Mouse (Mus musculus) limb, embryonic 11.5 days (tissue): ENCODE results near the gene Zswim8. TPM values are rescaled to one million over a fixed set of nuclear protein-coding genes. Genes with fewer than 3 reads are reported as not detected.

Source experiments
- ATAC-seq: fragments of 200-750 bp; cut with Nextera tagmentation; 2 replicates; pipeline ENCODE4 v1.8.0; 2017; ENCODE audit warnings: low read depth; ENCODE audit not compliant: insufficient number of reproducible peaks, low FRiP score, low TSS enrichment
- DNase-seq: peaks from one replicate; pipeline ENCODE4 v3.0.0-alpha.2; 2015; ENCODE audit warnings: low spot score
- H3K27ac ChIP-seq: fragments of 300-500 bp; sonication (generic); replicated peaks from 2 replicates; pipeline ENCODE4 v1.5.1; 2014; ENCODE audit warnings: low read depth, mild to moderate bottlenecking, low read length
- H3K27me3 ChIP-seq: fragments of 300-500 bp; sonication (generic); 2 replicates; pipeline ENCODE4 v1.6.1; 2014; ENCODE audit warnings: mild to moderate bottlenecking, low read length, mixed read lengths; ENCODE audit not compliant: control insufficient read depth, insufficient read depth
- H3K36me3 ChIP-seq: fragments of 300-500 bp; sonication (generic); 2 replicates; pipeline ENCODE4 v1.6.1; 2014; ENCODE audit warnings: mild to moderate bottlenecking, low read length, moderate library complexity, mixed read lengths; ENCODE audit not compliant: control insufficient read depth, insufficient read depth
- H3K4me1 ChIP-seq: fragments of 300-500 bp; sonication (generic); 2 replicates; pipeline ENCODE4 v1.6.1; 2014; ENCODE audit warnings: low read length, mixed read lengths; ENCODE audit not compliant: control insufficient read depth, insufficient read depth
- H3K4me2 ChIP-seq: fragments of 300-500 bp; sonication (generic); 2 replicates; pipeline ENCODE4 v1.6.1; 2014; ENCODE audit warnings: low read depth, mild to moderate bottlenecking, moderate library complexity; ENCODE audit not compliant: severe bottlenecking
- H3K4me3 ChIP-seq: fragments of 300-500 bp; sonication (generic); 2 replicates; pipeline ENCODE4 v1.5.1; 2014; ENCODE audit warnings: low read depth, low read length
- H3K9ac ChIP-seq: fragments of 300-500 bp; sonication (generic); 2 replicates; pipeline ENCODE4 v1.6.1; 2014; ENCODE audit warnings: mild to moderate bottlenecking, low read length
- H3K9me3 ChIP-seq: fragments of 300-500 bp; sonication (generic); 2 replicates; pipeline ENCODE4 v1.6.1; 2016; ENCODE audit warnings: low read length; ENCODE audit not compliant: control insufficient read depth
- WGBS: fragments of 180-500 bp; shearing (Covaris S2); extraction: QIAGEN DNeasy Blood & Tissue Kit; methylation state at CpG from one replicate; pipeline ENCODE4 v1.1.7; 2014; 5-methylcytosine and 5-hydroxymethylcytosine counted together
- polyA plus RNA-seq: library from polyadenylated mRNA; unstranded; fragments of >200 nt; fragmentation: Nextera tagmentation; extraction: Ambion mirVana; gene quantifications from 2 replicates; pipeline ENCODE4 v1.2.1, GENCODE M21; 2014

The Zswim8 gene
- polyA plus RNA-seq, 1 experiment from 2014 or later: 28.0 TPM

GRCm38 (mm10) chr14:20758768-20759435 is 51.5 kb downstream of the Zswim8 start:
- no peak overlapping the region for H3K4me2 ChIP-seq
- H3K9me3 ChIP-seq: no peaks in the 10 kb centered on the region
- ATAC-seq (no peak), DNase-seq (no peak)
- no peaks in the 10 kb centered on the region for H3K27me3 ChIP-seq
- WGBS: 74% methylated on average over 8 of the region's 8 CpGs
- H3K4me3 ChIP-seq: no peak overlapping the region
- no peak overlapping the region for H3K27ac ChIP-seq
- H3K9ac ChIP-seq: no peak overlapping the region
- peaks cover 38% of the 10 kb centered on the region for H3K36me3 ChIP-seq
- no peaks in the 10 kb centered on the region for H3K4me1 ChIP-seq

GRCm38 (mm10) chr14:20764942-20765341 is 57.6 kb downstream of the Zswim8 start:
- DNase-seq (no peak), ATAC-seq (no peak)
- H3K36me3 ChIP-seq: peaks cover 18% of the 10 kb centered on the region; the same call in 1 of the 2 replicates
- H3K9ac ChIP-seq: no peak overlapping the region
- H3K27ac ChIP-seq: no peak overlapping the region
- WGBS: 90% methylated on average over 5 of the region's 5 CpGs
- no peaks in the 10 kb centered on the region for H3K27me3 ChIP-seq
- H3K4me3 ChIP-seq: no peak overlapping the region
- H3K4me1 ChIP-seq: no peaks in the 10 kb centered on the region
- H3K4me2 ChIP-seq: no peak overlapping the region
- no peaks in the 10 kb centered on the region for H3K9me3 ChIP-seq

DNA sequence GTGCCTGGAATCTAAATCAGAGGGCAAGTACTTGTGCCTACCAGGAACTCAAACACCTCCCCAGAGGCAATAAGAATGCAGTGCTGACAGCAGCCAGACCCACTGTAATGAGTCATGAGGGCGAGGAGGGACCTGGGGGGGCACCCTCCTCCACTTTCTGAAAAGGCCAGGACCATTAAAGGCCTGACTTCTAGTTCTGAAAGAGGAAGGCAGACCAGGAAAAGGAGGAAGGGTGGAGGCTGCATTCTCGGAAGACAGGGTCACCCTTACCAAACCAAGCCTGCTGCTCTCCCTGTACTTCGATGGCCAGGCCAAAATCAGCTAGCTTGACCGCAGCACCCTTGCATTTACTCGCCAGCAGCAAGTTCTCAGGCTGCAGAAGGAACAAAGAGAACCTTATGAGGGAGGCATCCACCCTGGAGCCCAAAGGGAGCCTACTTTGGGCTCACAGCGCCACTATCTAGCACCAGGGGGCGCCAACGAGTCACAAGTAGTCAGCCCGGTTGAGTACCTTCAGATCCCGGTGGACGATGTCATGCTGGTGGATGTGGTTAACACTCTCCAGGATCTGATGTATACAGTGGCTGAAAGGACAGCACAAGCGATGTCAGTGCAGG is 58.4 kb downstream of the Zswim8 start:
- DNase-seq (peak; percentile 90), ATAC-seq (0 out of 2 replicates have a peak, but pooled peaks have one; percentile 26)
- 27% methylated on average over 12 of the region's 12 CpGs for WGBS
- H3K4me1 ChIP-seq: no peaks in the 10 kb centered on the region
- H3K9me3 ChIP-seq: no peaks in the 10 kb centered on the region
- no peak overlapping the region for H3K4me2 ChIP-seq
- H3K9ac ChIP-seq: no peak overlapping the region
- H3K27me3 ChIP-seq: no peaks in the 10 kb centered on the region
- 0 out of 2 replicates have a peak overlapping the region, but pooled peaks have one; percentile 1 for H3K27ac ChIP-seq
- no peak overlapping the region for H3K4me3 ChIP-seq
- H3K36me3 ChIP-seq: peaks cover 14% of the 10 kb centered on the region; the same call in 1 of the 2 replicates

GRCm38 (mm10) chr14:20767936-20768335 is 60.6 kb downstream of the Zswim8 start:
- ATAC-seq: no peak
- H3K27ac ChIP-seq: no peak overlapping the region
- 92% methylated on average over 7 of the region's 7 CpGs for WGBS
- H3K9ac ChIP-seq: no peak overlapping the region
- H3K27me3 ChIP-seq: no peaks in the 10 kb centered on the region
- DNase-seq: no peak
- H3K4me3 ChIP-seq: no peak overlapping the region
- peaks cover 10% of the 10 kb centered on the region; the same call in 1 of the 2 replicates for H3K36me3 ChIP-seq
- H3K4me2 ChIP-seq: no peak overlapping the region
- no peaks in the 10 kb centered on the region for H3K9me3 ChIP-seq
- H3K4me1 ChIP-seq: no peaks in the 10 kb centered on the region

- ATAC-seq: no peak
- H3K4me3 ChIP-seq: no peak overlapping the region
- no peak overlapping the region for H3K4me2 ChIP-seq
- no peak overlapping the region for H3K9ac ChIP-seq
- WGBS: 80% methylated on average over 5 of the region's 5 CpGs
- DNase-seq: no peak
- H3K27me3 ChIP-seq: no peaks in the 10 kb centered on the region
- H3K4me1 ChIP-seq: no peaks in the 10 kb centered on the region
- H3K36me3 ChIP-seq: peaks cover 6% of the 10 kb centered on the region; the same call in 1 of the 2 replicates
- H3K27ac ChIP-seq: no peak overlapping the region
- H3K9me3 ChIP-seq: no peaks in the 10 kb centered on the region
These were observed 61.2 kb downstream of the Zswim8 start for GRCm38 (mm10) chr14:20768581-20768980.

DNA sequence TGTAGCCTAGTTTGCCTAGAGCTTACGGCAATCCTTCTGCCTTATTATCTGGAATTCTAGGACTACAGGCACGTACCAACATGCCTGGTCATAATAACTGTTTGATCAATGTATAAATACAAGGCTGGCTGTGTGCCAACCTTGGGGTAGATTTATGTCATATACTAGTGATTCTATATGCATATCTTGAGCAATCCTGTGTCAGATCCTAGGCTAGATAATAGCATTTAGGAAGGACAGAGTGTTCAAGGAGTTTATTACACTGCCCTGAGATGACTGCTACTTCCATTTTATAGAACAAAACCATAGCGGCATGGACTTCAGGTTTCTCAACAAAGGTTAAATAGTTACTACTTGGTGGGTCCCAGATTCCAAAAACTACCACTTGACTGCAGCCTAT is 64.6 kb downstream of the Zswim8 start:
- H3K27ac ChIP-seq: no peak overlapping the region
- WGBS: 94% methylated on average over 3 of the region's 3 CpGs

GRCm38 (mm10) chr14:20772808-20773207 is 65.5 kb downstream of the Zswim8 start:
- no peaks in the 10 kb centered on the region for H3K9me3 ChIP-seq
- no peak overlapping the region for H3K4me3 ChIP-seq
- no peaks in the 10 kb centered on the region for H3K27me3 ChIP-seq
- DNase-seq (no peak), ATAC-seq (no peak)
- no peak overlapping the region for H3K27ac ChIP-seq
- H3K4me1 ChIP-seq: peaks cover 2% of the 10 kb centered on the region; the same call in 1 of the 2 replicates
- H3K4me2 ChIP-seq: no peak overlapping the region
- H3K9ac ChIP-seq: no peak overlapping the region
- peaks cover 4% of the 10 kb centered on the region; the same call in 1 of the 2 replicates for H3K36me3 ChIP-seq
- 81% methylated on average over 6 of the region's 6 CpGs for WGBS

More for the DNA sequence above, 64.6 kb downstream of the Zswim8 start:
- Histone ChIP-seq H3K27me3 (no peaks in the 10 kb centered on the region), H3K4me2 (no peak overlapping the region), H3K36me3 (peaks cover 2% of the 10 kb centered on the region; the same call in 1 of the 2 replicates), H3K9ac (no peak overlapping the region), H3K4me3 (no peak overlapping the region), H3K4me1 (peaks cover 2% of the 10 kb centered on the region; the same call in 1 of the 2 replicates), H3K9me3 (no peaks in the 10 kb centered on the region)
- ATAC-seq: no peak
- no peak for DNase-seq
